Mouse (Mus musculus) intestine, postnatal 0 days (tissue): Measurements from ENCODE around the gene Socs7. TPM values are rescaled to one million over a fixed set of nuclear protein-coding genes. Genes with fewer than 3 reads are reported as not detected.

Experiments used
- ATAC-seq: fragments of 200-750 bp; cut with Nextera tagmentation; 2 replicates; pipeline ENCODE4 v1.8.0; 2017; ENCODE audit warnings: mild to moderate bottlenecking, moderate TSS enrichment, moderate library complexity
- H3K27ac ChIP-seq: fragments of 300-500 bp; sonication (generic); 2 replicates; pipeline ENCODE4 v1.5.1; 2014; ENCODE audit warnings: mild to moderate bottlenecking, low read depth, low read length, moderate library complexity
- H3K27me3 ChIP-seq: fragments of 300-500 bp; sonication (generic); replicated peaks from 2 replicates; pipeline ENCODE4 v1.6.1; 2014; ENCODE audit warnings: low read length, mixed read lengths; ENCODE audit not compliant: control insufficient read depth, insufficient read depth
- H3K36me3 ChIP-seq: fragments of 300-500 bp; sonication (generic); 2 replicates; pipeline ENCODE4 v1.6.1; 2014; ENCODE audit warnings: mild to moderate bottlenecking, moderate library complexity; ENCODE audit not compliant: control insufficient read depth, insufficient read depth
- H3K4me1 ChIP-seq: fragments of 300-500 bp; sonication (generic); replicated peaks from 2 replicates; pipeline ENCODE4 v1.6.1; 2014; ENCODE audit warnings: antibody characterized with exemption, low read length, mixed read lengths; ENCODE audit not compliant: control insufficient read depth, insufficient read depth
- H3K4me2 ChIP-seq: fragments of 300-500 bp; sonication (generic); replicated peaks from 2 replicates; pipeline ENCODE4 v1.6.1; 2014; ENCODE audit warnings: low read depth, mild to moderate bottlenecking, moderate library complexity
- H3K4me3 ChIP-seq: fragments of 300-500 bp; sonication (generic); 2 replicates; pipeline ENCODE4 v1.5.1; 2014; ENCODE audit warnings: low read depth, low read length
- H3K9ac ChIP-seq: fragments of 300-500 bp; sonication (generic); 2 replicates; pipeline ENCODE4 v1.6.1; 2014; ENCODE audit warnings: mild to moderate bottlenecking, low read depth, low read length
- H3K9me3 ChIP-seq: fragments of 300-500 bp; sonication (generic); 2 replicates; pipeline ENCODE4 v1.6.1; 2016; ENCODE audit warnings: mixed run types; ENCODE audit not compliant: control insufficient read depth
- CTCF ChIP-seq: sonication (generic); IDR thresholded peaks from 2 replicates; pipeline ENCODE4 v1.5.1; 2016; ENCODE audit warnings: low read depth, mild to moderate bottlenecking, control low read depth, antibody characterized with exemption, moderate library complexity
- WGBS: fragments of 180-500 bp; shearing (Covaris S2); extraction: QIAGEN DNeasy Blood & Tissue Kit; methylation state at CpG from one replicate; pipeline ENCODE4 v1.1.7; 2014; 5-methylcytosine and 5-hydroxymethylcytosine counted together
- polyA plus RNA-seq: library from polyadenylated mRNA; unstranded; fragments of >200 nt; fragmentation: Nextera tagmentation; extraction: Ambion mirVana; gene quantifications from 2 replicates; pipeline ENCODE4 v1.2.1, GENCODE M21; 2015

The Socs7 gene
- polyA plus RNA-seq, 1 experiment from 2014 or later = 2.5 TPM

DNA sequence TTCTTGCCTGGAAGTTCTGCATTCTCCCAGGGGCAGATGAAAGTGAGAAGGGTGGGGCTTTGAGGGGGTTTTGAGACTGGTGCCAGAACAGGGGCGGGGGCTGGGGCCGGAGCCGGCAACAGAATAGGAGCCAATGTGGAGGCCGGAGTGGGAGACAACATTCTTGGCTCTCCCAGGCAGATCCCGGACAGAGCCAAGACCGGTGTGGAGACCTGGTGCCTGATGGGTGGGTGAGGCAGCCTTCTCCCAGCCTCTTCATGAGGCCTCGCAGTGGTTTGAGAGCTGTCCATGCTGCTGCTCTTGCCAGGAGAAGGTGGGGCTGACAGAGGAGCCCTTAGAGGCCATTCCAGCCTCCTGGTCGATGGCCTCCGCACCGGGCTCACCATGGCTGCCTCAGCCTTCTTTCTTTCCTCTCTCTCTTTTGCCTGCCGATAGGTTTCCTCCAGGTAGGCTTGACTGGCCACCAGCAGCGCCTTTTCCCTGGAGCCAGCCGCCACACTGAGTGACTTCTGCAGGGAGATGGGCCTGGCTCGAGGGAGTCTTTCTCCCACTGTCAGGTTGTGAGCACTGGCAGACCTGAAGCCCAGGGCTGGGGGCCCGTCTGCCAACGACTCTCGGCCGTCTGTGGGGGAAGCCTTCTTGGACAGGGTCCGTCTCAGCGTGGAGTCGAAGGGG lies 23.9 kb upstream of the Socs7 start:
- no peak for TF ChIP-seq CTCF
- Histone ChIP-seq H3K36me3 (no peaks in the 10 kb centered on the region), H3K27ac (no peak overlapping the region), H3K4me3 (no peak overlapping the region), H3K9ac (no peak overlapping the region), H3K27me3 (no peaks in the 10 kb centered on the region; the same call in 1 of the 2 replicates), H3K4me1 (no peaks in the 10 kb centered on the region), H3K9me3 (no peaks in the 10 kb centered on the region), H3K4me2 (peak overlapping the region; percentile 47)
- no peak for ATAC-seq
- 51% methylated on average over 21 of the region's 21 CpGs for WGBS

DNA sequence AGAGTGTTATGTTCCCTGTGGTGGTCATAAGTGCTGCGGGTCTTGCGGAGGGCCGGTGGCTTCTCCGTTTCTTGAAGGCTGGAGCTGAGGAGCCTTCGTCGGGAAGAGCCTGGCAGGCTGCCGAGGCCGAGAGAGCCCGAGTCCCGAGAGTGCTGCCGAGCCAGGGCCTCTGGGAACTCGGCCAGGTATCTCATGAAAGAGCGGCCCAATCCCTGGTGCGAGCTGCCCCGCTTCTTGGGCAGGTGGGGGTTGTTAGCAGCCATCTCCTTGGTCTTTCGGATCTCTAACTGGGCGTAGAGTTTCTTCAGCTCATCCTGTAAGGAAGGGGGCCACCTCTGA lies 23.4 kb upstream of the Socs7 start:
- ATAC-seq = no peak
- WGBS = 47% methylated on average over 17 of the region's 17 CpGs
- no peak overlapping the region for H3K27ac ChIP-seq
- no peaks in the 10 kb centered on the region for H3K9me3 ChIP-seq
- no peaks in the 10 kb centered on the region; the same call in 1 of the 2 replicates for H3K27me3 ChIP-seq
- H3K9ac ChIP-seq = no peak overlapping the region
- no peak overlapping the region for H3K4me3 ChIP-seq
- peak overlapping the region; percentile 47 for H3K4me2 ChIP-seq
- H3K36me3 ChIP-seq = no peaks in the 10 kb centered on the region
- H3K4me1 ChIP-seq = no peaks in the 10 kb centered on the region
- TF ChIP-seq CTCF = no peak

DNA sequence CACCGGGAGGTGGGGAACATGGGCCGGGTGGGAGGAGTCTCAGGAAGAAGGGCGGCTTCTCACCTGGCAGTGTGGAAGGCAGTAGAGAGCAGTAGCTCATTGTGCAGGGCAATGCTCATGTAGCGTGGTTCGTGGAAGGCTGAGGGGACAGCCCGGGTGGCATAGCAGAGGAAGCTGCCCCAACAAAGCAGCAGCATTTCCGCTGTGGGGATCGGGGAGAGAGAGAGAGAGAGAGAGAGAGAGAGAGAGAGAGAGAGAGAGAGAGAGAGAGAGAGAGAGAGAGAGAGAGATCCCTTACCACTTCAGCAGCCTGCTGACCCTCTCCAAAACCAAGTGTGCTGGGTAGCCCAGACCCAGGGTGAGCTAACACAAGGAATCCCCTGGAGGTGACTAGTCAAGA lies 19.2 kb upstream of the Socs7 start:
- H3K9ac ChIP-seq = no peak overlapping the region
- H3K4me3 ChIP-seq = no peak overlapping the region
- ATAC-seq = no peak
- WGBS = 33% methylated on average over 8 of the region's 8 CpGs
- H3K9me3 ChIP-seq = no peaks in the 10 kb centered on the region
- no peaks in the 10 kb centered on the region for H3K4me1 ChIP-seq
- H3K4me2 ChIP-seq = peak overlapping the region; percentile 49
- no peak overlapping the region for H3K27ac ChIP-seq
- H3K27me3 ChIP-seq = no peaks in the 10 kb centered on the region
- H3K36me3 ChIP-seq = no peaks in the 10 kb centered on the region
- no peak for TF ChIP-seq CTCF

DNA sequence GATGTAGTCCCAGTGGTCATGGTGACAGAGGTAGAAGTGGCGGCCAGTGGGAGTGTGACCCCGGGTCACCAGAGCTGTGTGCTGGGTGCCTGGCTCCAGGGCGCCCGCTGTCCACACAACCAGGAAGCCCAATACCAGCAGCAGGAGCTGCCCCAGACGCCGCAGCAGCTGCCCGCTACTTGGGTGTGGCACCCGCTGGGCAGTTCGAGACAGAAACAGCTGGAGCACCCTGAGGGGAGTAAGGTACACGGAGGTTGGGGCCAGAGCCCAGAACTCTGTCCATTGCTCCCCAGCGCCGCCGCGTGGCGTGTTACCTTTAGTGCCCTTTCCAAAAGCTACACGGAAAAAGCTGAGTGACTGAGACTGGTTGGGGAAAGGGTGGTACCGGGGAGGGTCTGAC lies 18.7 kb upstream of the Socs7 start:
- peak; percentile 72 for TF ChIP-seq CTCF
- Histone ChIP-seq H3K4me1 (no peaks in the 10 kb centered on the region), H3K9me3 (no peaks in the 10 kb centered on the region), H3K9ac (no peak overlapping the region; the same call in 1 of the 2 replicates), H3K4me3 (no peak overlapping the region), H3K27me3 (no peaks in the 10 kb centered on the region), H3K36me3 (no peaks in the 10 kb centered on the region), H3K4me2 (peak overlapping the region; percentile 49), H3K27ac (no peak overlapping the region)
- ATAC-seq = peak; percentile 65
- WGBS = 16% methylated on average over 17 of the region's 17 CpGs

DNA sequence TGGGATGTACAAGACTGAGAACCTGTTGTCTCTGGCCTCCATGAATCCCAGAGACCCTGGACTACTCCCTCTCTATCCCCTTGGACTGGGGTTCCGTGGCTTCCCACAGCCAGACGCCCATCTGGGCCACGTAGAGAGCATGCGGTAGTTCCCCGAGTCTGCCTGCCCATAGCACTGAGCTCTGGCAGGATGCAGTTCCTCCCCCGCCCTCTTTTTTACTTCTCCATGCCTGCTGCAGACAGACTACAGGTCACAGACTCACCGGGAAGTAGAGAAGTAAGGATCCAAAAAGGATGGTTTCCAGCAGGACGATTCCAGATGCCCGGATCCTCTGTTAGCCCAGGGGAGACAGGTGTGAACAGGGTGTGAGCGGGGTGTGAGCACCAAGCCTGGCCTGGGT lies 16.9 kb upstream of the Socs7 start:
- 53% methylated on average over 10 of the region's 10 CpGs for WGBS

DNA sequence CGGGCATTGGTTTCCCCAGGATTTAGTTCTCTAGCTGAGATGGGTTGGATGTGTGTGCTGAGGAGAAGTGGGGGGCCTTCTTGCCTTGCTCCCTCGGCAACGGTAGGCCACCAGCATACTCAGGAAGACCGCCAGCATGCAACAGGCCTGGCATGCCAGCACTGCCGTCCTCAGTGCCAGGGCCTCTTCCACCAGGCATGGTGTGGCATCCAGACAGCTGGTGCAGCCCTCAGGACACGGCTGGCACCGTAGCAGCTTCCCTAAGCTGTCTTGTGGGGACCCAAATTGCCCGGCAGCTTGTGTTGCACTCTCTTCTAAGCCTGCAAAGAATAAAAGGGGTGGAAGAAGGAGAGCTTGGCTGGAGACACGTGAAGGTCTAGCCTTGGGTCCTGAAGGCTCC lies 16.0 kb upstream of the Socs7 start:
- no peaks in the 10 kb centered on the region for H3K9me3 ChIP-seq
- no peak overlapping the region for H3K9ac ChIP-seq
- peaks cover 3% of the 10 kb centered on the region; the same call in 1 of the 2 replicates for H3K4me1 ChIP-seq
- no peak for ATAC-seq
- no peaks in the 10 kb centered on the region for H3K27me3 ChIP-seq
- WGBS = 81% methylated on average over 9 of the region's 9 CpGs
- no peak overlapping the region for H3K4me3 ChIP-seq
- no peak for TF ChIP-seq CTCF
- no peaks in the 10 kb centered on the region for H3K36me3 ChIP-seq
- H3K27ac ChIP-seq = no peak overlapping the region
- H3K4me2 ChIP-seq = no peak overlapping the region

More for the DNA sequence above, 16.9 kb upstream of the Socs7 start:
- TF ChIP-seq CTCF = no peak
- Histone ChIP-seq H3K9me3 (no peaks in the 10 kb centered on the region), H3K36me3 (no peaks in the 10 kb centered on the region), H3K4me3 (no peak overlapping the region), H3K4me2 (no peak overlapping the region), H3K9ac (no peak overlapping the region), H3K27me3 (no peaks in the 10 kb centered on the region), H3K27ac (no peak overlapping the region), H3K4me1 (peaks cover 3% of the 10 kb centered on the region; the same call in 1 of the 2 replicates)
- no peak for ATAC-seq
